Mouse (Mus musculus): ENCODE data around the gene Gabrg3. TPM values are rescaled to one million over a fixed set of nuclear protein-coding genes. Genes with fewer than 3 reads are reported as not detected.
A peak's percentile ranks its signal among the peaks of the same experiment; 100 is the strongest.

The Gabrg3 gene
- polyA plus RNA-seq, 1 experiment from 2014 or later, result 1.5 TPM

GRCm38 (mm10) chr7:57150768-57151167 is 236.2 kb downstream of the Gabrg3 start:
- H3K4me1 ChIP-seq, result no peaks in the 10 kb centered on the region
- H3K4me3 ChIP-seq, result no peak overlapping the region
- no peaks in the 10 kb centered on the region for H3K36me3 ChIP-seq
- ATAC-seq (ENCODE audit: low FRiP score, low read depth), result no peak
- no peak overlapping the region for H3K27ac ChIP-seq
- no peaks in the 10 kb centered on the region for H3K27me3 ChIP-seq
- H3K9me3 ChIP-seq, result no peaks in the 10 kb centered on the region
- no peak overlapping the region for H3K9ac ChIP-seq
- no peak overlapping the region for H3K4me2 ChIP-seq (replicated peaks)
- 75% methylated on average over 5 of the region's 5 CpGs for WGBS

- peak; percentile 80 for ATAC-seq (ENCODE audit: low FRiP score, low read depth)
- WGBS, result 71% methylated on average over 4 of the region's 4 CpGs
These were observed 248.8 kb downstream of the Gabrg3 start for GRCm38 (mm10) chr7:57138072-57138704.

GRCm38 (mm10) chr7:57133009-57133408 is 254.0 kb downstream of the Gabrg3 start:
- Histone ChIP-seq H3K9me3 (no peaks in the 10 kb centered on the region), H3K27ac (no peak overlapping the region), H3K4me1 (no peaks in the 10 kb centered on the region), H3K27me3 (no peaks in the 10 kb centered on the region), H3K4me2 (replicated peaks) (no peak overlapping the region), H3K36me3 (no peaks in the 10 kb centered on the region), H3K9ac (no peak overlapping the region), H3K4me3 (no peak overlapping the region)
- 72% methylated on average over 4 of the region's 4 CpGs for WGBS
- ATAC-seq (ENCODE audit: low FRiP score, low read depth), result no peak

More at GRCm38 (mm10) chr7:57138072-57138704, 248.8 kb downstream of the Gabrg3 start:
- H3K27me3 ChIP-seq, result no peaks in the 10 kb centered on the region
- no peaks in the 10 kb centered on the region for H3K36me3 ChIP-seq
- H3K4me1 ChIP-seq, result no peaks in the 10 kb centered on the region
- H3K4me2 ChIP-seq (replicated peaks), result no peak overlapping the region
- no peaks in the 10 kb centered on the region for H3K9me3 ChIP-seq
- H3K27ac ChIP-seq, result no peak overlapping the region
- H3K4me3 ChIP-seq, result no peak overlapping the region
- no peak overlapping the region for H3K9ac ChIP-seq

- Histone ChIP-seq H3K4me2 (replicated peaks) (no peak overlapping the region), H3K27me3 (no peaks in the 10 kb centered on the region), H3K9ac (no peak overlapping the region), H3K4me1 (no peaks in the 10 kb centered on the region), H3K4me3 (no peak overlapping the region), H3K9me3 (no peaks in the 10 kb centered on the region), H3K36me3 (no peaks in the 10 kb centered on the region), H3K27ac (no peak overlapping the region)
- ATAC-seq (ENCODE audit: low FRiP score, low read depth), result no peak
- WGBS, result 81% methylated on average over 2 of the region's 2 CpGs
These were observed 254.5 kb downstream of the Gabrg3 start for GRCm38 (mm10) chr7:57132471-57132870.

GRCm38 (mm10) chr7:57100065-57100464 is 286.9 kb downstream of the Gabrg3 start:
- H3K4me1 ChIP-seq, result no peaks in the 10 kb centered on the region
- no peaks in the 10 kb centered on the region for H3K36me3 ChIP-seq

GRCm38 (mm10) chr7:57082071-57082470 is 304.9 kb downstream of the Gabrg3 start:
- Histone ChIP-seq H3K4me2 (replicated peaks) (no peak overlapping the region), H3K4me1 (no peaks in the 10 kb centered on the region), H3K36me3 (no peaks in the 10 kb centered on the region), H3K27me3 (no peaks in the 10 kb centered on the region), H3K9me3 (no peaks in the 10 kb centered on the region), H3K9ac (no peak overlapping the region), H3K4me3 (no peak overlapping the region), H3K27ac (no peak overlapping the region)
- no peak for ATAC-seq (ENCODE audit: low FRiP score, low read depth)
- 77% methylated on average over 3 of the region's 3 CpGs for WGBS

More at GRCm38 (mm10) chr7:57100065-57100464, 286.9 kb downstream of the Gabrg3 start:
- Histone ChIP-seq H3K27me3 (no peaks in the 10 kb centered on the region), H3K9me3 (no peaks in the 10 kb centered on the region), H3K27ac (no peak overlapping the region), H3K4me2 (replicated peaks) (no peak overlapping the region), H3K9ac (no peak overlapping the region), H3K4me3 (no peak overlapping the region)
- 82% methylated on average over 3 of the region's 3 CpGs for WGBS
- ATAC-seq (ENCODE audit: low FRiP score, low read depth), result no peak

- Histone ChIP-seq H3K4me2 (replicated peaks) (no peak overlapping the region), H3K36me3 (no peaks in the 10 kb centered on the region), H3K27me3 (no peaks in the 10 kb centered on the region), H3K9me3 (no peaks in the 10 kb centered on the region), H3K4me3 (no peak overlapping the region), H3K4me1 (no peaks in the 10 kb centered on the region), H3K27ac (no peak overlapping the region), H3K9ac (no peak overlapping the region)
- ATAC-seq (ENCODE audit: low FRiP score, low read depth), result no peak
- WGBS, result 95% methylated on average over 2 of the region's 2 CpGs
These were observed 315.4 kb downstream of the Gabrg3 start for GRCm38 (mm10) chr7:57071435-57072160.

- 85% methylated on average over 3 of the region's 3 CpGs for WGBS
- H3K27ac ChIP-seq, result no peak overlapping the region
- no peak overlapping the region for H3K4me2 ChIP-seq (replicated peaks)
- no peaks in the 10 kb centered on the region for H3K36me3 ChIP-seq
- ATAC-seq (ENCODE audit: low FRiP score, low read depth), result no peak
- H3K4me1 ChIP-seq, result no peaks in the 10 kb centered on the region
- H3K27me3 ChIP-seq, result no peaks in the 10 kb centered on the region
- no peak overlapping the region for H3K9ac ChIP-seq
- H3K9me3 ChIP-seq, result no peaks in the 10 kb centered on the region
- H3K4me3 ChIP-seq, result no peak overlapping the region
These were observed 321.6 kb downstream of the Gabrg3 start for GRCm38 (mm10) chr7:57065398-57065797.

- no peak for ATAC-seq (ENCODE audit: low FRiP score, low read depth)
- WGBS, result 77% methylated on average over 1 of the region's 1 CpGs
- no peaks in the 10 kb centered on the region for H3K4me1 ChIP-seq
These were observed 335.9 kb downstream of the Gabrg3 start for GRCm38 (mm10) chr7:57050906-57051635.

GRCm38 (mm10) chr7:57037861-57038421 is 349.0 kb downstream of the Gabrg3 start:
- Histone ChIP-seq H3K36me3 (no peaks in the 10 kb centered on the region), H3K4me3 (no peak overlapping the region), H3K27ac (no peak overlapping the region), H3K27me3 (no peaks in the 10 kb centered on the region), H3K4me2 (replicated peaks) (no peak overlapping the region), H3K9ac (no peak overlapping the region), H3K4me1 (no peaks in the 10 kb centered on the region), H3K9me3 (no peaks in the 10 kb centered on the region)
- ATAC-seq (ENCODE audit: low FRiP score, low read depth), result no peak
- WGBS, result 72% methylated on average over 2 of the region's 2 CpGs

More at GRCm38 (mm10) chr7:57050906-57051635, 335.9 kb downstream of the Gabrg3 start:
- no peaks in the 10 kb centered on the region for H3K36me3 ChIP-seq
- no peaks in the 10 kb centered on the region for H3K9me3 ChIP-seq
- no peak overlapping the region for H3K27ac ChIP-seq
- no peak overlapping the region for H3K4me2 ChIP-seq (replicated peaks)
- no peak overlapping the region for H3K4me3 ChIP-seq
- H3K27me3 ChIP-seq, result no peaks in the 10 kb centered on the region
- no peak overlapping the region for H3K9ac ChIP-seq

GRCm38 (mm10) chr7:57000585-57001261 is 386.3 kb downstream of the Gabrg3 start:
- Histone ChIP-seq H3K27me3 (no peaks in the 10 kb centered on the region), H3K4me3 (no peak overlapping the region), H3K4me1 (no peaks in the 10 kb centered on the region), H3K36me3 (no peaks in the 10 kb centered on the region), H3K9ac (no peak overlapping the region), H3K4me2 (replicated peaks) (no peak overlapping the region), H3K9me3 (no peaks in the 10 kb centered on the region), H3K27ac (no peak overlapping the region)
- no peak for ATAC-seq (ENCODE audit: low FRiP score, low read depth)
- 95% methylated on average over 3 of the region's 3 CpGs for WGBS

Measured in limb, embryonic 13.5 days (tissue).